Mouse (Mus musculus): ENCODE data around the gene Rbfox2. TPM values are rescaled to one million over a fixed set of nuclear protein-coding genes. Genes with fewer than 3 reads are reported as not detected.
A peak's percentile ranks its signal among the peaks of the same experiment; 100 is the strongest.

The Rbfox2 gene
- polyA plus RNA-seq, 1 experiment from 2014 or later, result 54.6 TPM

GRCm38 (mm10) chr15:77329681-77330180 lies 22.9 kb upstream of the Rbfox2 start:
- WGBS, result 68% methylated on average over 12 of the region's 12 CpGs
- no peak overlapping the region for H3K9ac ChIP-seq
- no peaks in the 10 kb centered on the region for H3K36me3 ChIP-seq
- H3K4me2 ChIP-seq, result no peak overlapping the region
- no peaks in the 10 kb centered on the region for H3K9me3 ChIP-seq (replicated peaks)
- peak overlapping the region; percentile 27; the same call in 1 of the 2 replicates for H3K27ac ChIP-seq
- H3K4me3 ChIP-seq, result no peak overlapping the region
- no peak for ATAC-seq (replicated peaks; ENCODE audit: insufficient number of reproducible peaks, insufficient read depth, low FRiP score, low read depth)
- H3K27me3 ChIP-seq, result no peaks in the 10 kb centered on the region
- peaks cover 14% of the 10 kb centered on the region for H3K4me1 ChIP-seq (replicated peaks)

GRCm38 (mm10) chr15:77326361-77326760 lies 19.6 kb upstream of the Rbfox2 start:
- Histone ChIP-seq H3K9me3 (replicated peaks) (no peaks in the 10 kb centered on the region), H3K4me3 (no peak overlapping the region), H3K4me1 (replicated peaks) (peaks cover 14% of the 10 kb centered on the region), H3K27me3 (no peaks in the 10 kb centered on the region), H3K9ac (no peak overlapping the region), H3K27ac (peak overlapping the region; percentile 41), H3K36me3 (no peaks in the 10 kb centered on the region), H3K4me2 (no peak overlapping the region)
- ATAC-seq (replicated peaks; ENCODE audit: insufficient number of reproducible peaks, insufficient read depth, low FRiP score, low read depth), result no peak; the same call in 1 of the 2 replicates
- 60% methylated on average over 4 of the region's 4 CpGs for WGBS

DNA sequence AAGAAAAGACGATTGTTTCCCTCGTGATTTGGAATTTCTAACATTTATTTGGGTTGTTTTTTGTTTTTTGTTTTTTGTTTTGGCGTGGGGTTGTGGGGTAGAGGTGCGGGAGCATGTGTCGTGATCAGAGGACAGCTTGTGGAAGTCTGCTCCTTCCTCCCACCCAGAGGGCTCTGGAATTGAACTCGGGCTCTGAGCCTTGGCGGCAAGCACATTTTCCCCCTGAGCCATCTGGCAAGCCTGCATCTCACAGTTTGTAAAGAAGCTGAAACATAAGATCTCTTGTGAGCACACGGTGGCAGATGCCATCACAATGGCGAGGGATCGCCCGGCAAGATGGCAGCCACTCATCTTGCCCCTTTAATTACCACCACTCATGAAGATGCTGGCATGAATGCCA lies 17.6 kb upstream of the Rbfox2 start:
- no peak overlapping the region for H3K9ac ChIP-seq
- H3K27ac ChIP-seq, result no peak overlapping the region
- no peaks in the 10 kb centered on the region for H3K9me3 ChIP-seq (replicated peaks)
- H3K4me2 ChIP-seq, result no peak overlapping the region
- H3K27me3 ChIP-seq, result no peaks in the 10 kb centered on the region
- H3K4me1 ChIP-seq (replicated peaks), result peaks cover 8% of the 10 kb centered on the region
- no peaks in the 10 kb centered on the region for H3K36me3 ChIP-seq
- WGBS, result 88% methylated on average over 11 of the region's 11 CpGs
- ATAC-seq (replicated peaks; ENCODE audit: insufficient number of reproducible peaks, insufficient read depth, low FRiP score, low read depth), result no peak
- H3K4me3 ChIP-seq, result no peak overlapping the region

- 75% methylated on average over 10 of the region's 10 CpGs for WGBS
- H3K9me3 ChIP-seq (replicated peaks), result no peaks in the 10 kb centered on the region
- no peaks in the 10 kb centered on the region for H3K27me3 ChIP-seq
- H3K9ac ChIP-seq, result no peak overlapping the region
- H3K4me3 ChIP-seq, result no peak overlapping the region
- H3K36me3 ChIP-seq, result no peaks in the 10 kb centered on the region
- H3K4me1 ChIP-seq (replicated peaks), result peaks cover 8% of the 10 kb centered on the region
- no peak for ATAC-seq (replicated peaks; ENCODE audit: insufficient number of reproducible peaks, insufficient read depth, low FRiP score, low read depth)
- H3K4me2 ChIP-seq, result no peak overlapping the region
- H3K27ac ChIP-seq, result no peak overlapping the region
These were observed 16.4 kb upstream of the Rbfox2 start for GRCm38 (mm10) chr15:77323226-77323625.

- Histone ChIP-seq H3K9me3 (replicated peaks) (no peaks in the 10 kb centered on the region), H3K27ac (peak overlapping the region; percentile 55), H3K4me3 (no peak overlapping the region), H3K4me1 (replicated peaks) (peaks cover 15% of the 10 kb centered on the region), H3K9ac (no peak overlapping the region), H3K27me3 (no peaks in the 10 kb centered on the region), H3K4me2 (0 out of 2 replicates have a peak overlapping the region, but pooled peaks have one; percentile 21), H3K36me3 (no peaks in the 10 kb centered on the region)
- WGBS, result 9% methylated on average over 6 of the region's 6 CpGs
- no peak for ATAC-seq (replicated peaks; ENCODE audit: insufficient number of reproducible peaks, insufficient read depth, low FRiP score, low read depth)
These were observed 6.9 kb upstream of the Rbfox2 start for GRCm38 (mm10) chr15:77313701-77314100.

GRCm38 (mm10) chr15:77312796-77313195 lies 6.0 kb upstream of the Rbfox2 start:
- WGBS, result 90% methylated on average over 7 of the region's 7 CpGs
- Histone ChIP-seq H3K27ac (no peak overlapping the region), H3K27me3 (no peaks in the 10 kb centered on the region), H3K9ac (no peak overlapping the region), H3K9me3 (replicated peaks) (no peaks in the 10 kb centered on the region), H3K4me1 (replicated peaks) (peaks cover 15% of the 10 kb centered on the region), H3K4me2 (no peak overlapping the region), H3K36me3 (no peaks in the 10 kb centered on the region), H3K4me3 (no peak overlapping the region)
- no peak for ATAC-seq (replicated peaks; ENCODE audit: insufficient number of reproducible peaks, insufficient read depth, low FRiP score, low read depth)

DNA sequence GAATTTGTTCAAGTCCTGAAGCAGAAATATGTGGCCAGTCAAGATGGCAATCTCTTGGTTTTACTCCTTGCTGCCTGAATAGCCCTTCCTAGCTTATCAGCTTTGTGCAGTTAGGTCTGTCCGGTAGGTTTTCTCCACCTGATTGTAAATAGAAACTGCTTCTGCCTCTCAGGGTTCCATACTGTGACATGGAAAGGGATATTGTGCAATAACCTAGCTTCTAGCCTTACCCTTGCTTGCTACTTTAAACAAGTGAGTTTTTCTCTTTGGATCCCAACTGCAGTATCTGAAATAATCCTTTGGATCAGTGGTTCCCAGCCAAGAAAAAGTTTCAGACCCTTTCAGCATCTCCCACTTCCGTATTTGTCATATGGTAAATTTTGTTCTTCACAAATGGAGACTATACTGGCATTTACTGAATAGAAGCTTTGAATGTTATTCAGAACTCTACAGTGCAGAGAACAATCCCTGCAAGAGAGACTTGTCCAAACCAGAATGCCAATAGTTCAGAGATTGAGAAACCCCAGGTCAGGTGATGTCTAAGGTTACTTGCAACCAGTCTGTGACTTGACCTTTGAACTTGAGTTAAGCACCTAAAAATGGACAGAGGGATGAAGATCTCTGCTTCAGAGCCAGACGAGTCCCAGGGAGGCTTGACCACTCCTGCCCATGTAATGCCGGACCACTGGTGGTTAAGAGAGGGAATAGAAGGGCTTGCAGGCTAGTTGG lies 1.1 kb upstream of the Rbfox2 start:
- H3K9me3 ChIP-seq (replicated peaks), result no peaks in the 10 kb centered on the region
- H3K4me2 ChIP-seq, result no peak overlapping the region
- H3K9ac ChIP-seq, result 0 out of 2 replicates have a peak overlapping the region, but pooled peaks have one; percentile 8
- 73% methylated on average over 4 of the region's 4 CpGs for WGBS
- H3K27me3 ChIP-seq, result no peaks in the 10 kb centered on the region
- peaks cover 19% of the 10 kb centered on the region for H3K4me1 ChIP-seq (replicated peaks)
- no peak overlapping the region for H3K27ac ChIP-seq
- no peaks in the 10 kb centered on the region for H3K36me3 ChIP-seq
- no peak overlapping the region for H3K4me3 ChIP-seq
- no peak for ATAC-seq (replicated peaks; ENCODE audit: insufficient number of reproducible peaks, insufficient read depth, low FRiP score, low read depth)

- no peaks in the 10 kb centered on the region for H3K9me3 ChIP-seq (replicated peaks)
- H3K36me3 ChIP-seq, result no peaks in the 10 kb centered on the region
- under 1% methylated on average over 54 of the region's 54 CpGs for WGBS
- H3K27me3 ChIP-seq, result no peaks in the 10 kb centered on the region
- H3K4me1 ChIP-seq (replicated peaks), result peaks cover 36% of the 10 kb centered on the region
- H3K27ac ChIP-seq, result peak overlapping the region; percentile 100
- ATAC-seq (replicated peaks; ENCODE audit: insufficient number of reproducible peaks, insufficient read depth, low FRiP score, low read depth), result peak; percentile 24
- H3K4me3 ChIP-seq, result peak overlapping the region; percentile 82
- peak overlapping the region; percentile 98 for H3K9ac ChIP-seq
- H3K4me2 ChIP-seq, result peak overlapping the region; percentile 64
These were observed 805 bp downstream of the Rbfox2 start for GRCm38 (mm10) chr15:77305852-77306546.

DNA sequence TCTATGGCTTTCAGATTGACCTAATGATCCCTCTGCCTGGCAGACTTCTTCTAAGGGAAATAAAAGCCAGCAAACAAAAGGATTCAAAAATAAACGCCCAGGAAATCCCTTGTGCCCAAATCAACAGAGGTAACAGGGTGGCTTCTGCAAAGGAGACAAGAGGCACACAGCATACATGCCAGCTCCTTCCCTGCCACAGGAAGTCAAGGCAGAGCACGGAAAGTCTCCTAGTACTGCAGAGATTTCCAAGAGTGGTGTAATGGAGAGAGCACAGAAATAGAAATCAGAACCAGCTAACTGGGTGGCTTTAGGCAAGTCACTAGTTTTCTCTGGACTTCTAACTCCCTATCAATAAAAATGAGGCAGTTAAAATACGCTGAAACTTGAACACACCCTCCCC lies 1.8 kb downstream of the Rbfox2 start:
- Histone ChIP-seq H3K4me2 (peak overlapping the region; percentile 64), H3K9me3 (replicated peaks) (no peaks in the 10 kb centered on the region), H3K36me3 (no peaks in the 10 kb centered on the region), H3K4me3 (peak overlapping the region; percentile 82), H3K27me3 (no peaks in the 10 kb centered on the region), H3K9ac (peak overlapping the region; percentile 98), H3K27ac (peak overlapping the region; percentile 100), H3K4me1 (replicated peaks) (peaks cover 46% of the 10 kb centered on the region)
- ATAC-seq (replicated peaks; ENCODE audit: insufficient number of reproducible peaks, insufficient read depth, low FRiP score, low read depth), result no peak
- 11% methylated on average over 3 of the region's 3 CpGs for WGBS

DNA sequence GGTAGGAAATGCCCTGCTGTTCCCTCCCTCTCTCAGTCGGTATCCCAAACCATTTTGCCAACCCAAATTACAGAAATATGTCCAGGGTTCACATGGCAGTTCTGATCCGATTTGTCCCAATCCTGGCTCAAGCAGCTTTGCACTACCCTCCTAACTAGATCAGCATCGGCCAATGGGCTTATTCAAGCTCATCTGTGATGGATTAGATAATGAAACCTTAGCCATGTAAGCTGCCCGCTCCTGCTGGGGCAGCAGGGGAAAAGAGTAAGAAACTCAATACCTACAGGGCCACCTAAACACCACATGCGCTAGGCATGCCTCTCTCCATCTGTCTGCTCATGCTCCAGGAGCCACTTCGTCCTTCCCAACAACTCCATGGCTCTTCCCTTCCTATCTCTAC lies 5.7 kb downstream of the Rbfox2 start:
- no peak for ATAC-seq (replicated peaks; ENCODE audit: insufficient number of reproducible peaks, insufficient read depth, low FRiP score, low read depth)
- no peaks in the 10 kb centered on the region for H3K36me3 ChIP-seq
- peaks cover 55% of the 10 kb centered on the region for H3K4me1 ChIP-seq (replicated peaks)
- H3K4me2 ChIP-seq, result no peak overlapping the region
- H3K27me3 ChIP-seq, result no peaks in the 10 kb centered on the region
- WGBS, result 74% methylated on average over 6 of the region's 6 CpGs
- no peaks in the 10 kb centered on the region for H3K9me3 ChIP-seq (replicated peaks)
- no peak overlapping the region for H3K4me3 ChIP-seq
- H3K27ac ChIP-seq, result no peak overlapping the region
- no peak overlapping the region for H3K9ac ChIP-seq

- no peaks in the 10 kb centered on the region for H3K36me3 ChIP-seq
- 63% methylated on average over 3 of the region's 3 CpGs for WGBS
- H3K27ac ChIP-seq, result no peak overlapping the region
- ATAC-seq (replicated peaks; ENCODE audit: insufficient number of reproducible peaks, insufficient read depth, low FRiP score, low read depth), result no peak
- H3K9me3 ChIP-seq (replicated peaks), result no peaks in the 10 kb centered on the region
- no peak overlapping the region for H3K4me3 ChIP-seq
- H3K4me2 ChIP-seq, result no peak overlapping the region
- peaks cover 49% of the 10 kb centered on the region for H3K4me1 ChIP-seq (replicated peaks)
- H3K9ac ChIP-seq, result no peak overlapping the region
- H3K27me3 ChIP-seq, result no peaks in the 10 kb centered on the region
These were observed 8.2 kb downstream of the Rbfox2 start for GRCm38 (mm10) chr15:77298564-77298963.

Measured in heart, embryonic 15.5 days (tissue).